Mouse (Mus musculus): Measurements from ENCODE around the gene Gpr6. TPM values are rescaled to one million over a fixed set of nuclear protein-coding genes. Genes with fewer than 3 reads are reported as not detected.

Gene Gpr6
- polyA plus RNA-seq, 1 experiment, result not detected

DNA sequence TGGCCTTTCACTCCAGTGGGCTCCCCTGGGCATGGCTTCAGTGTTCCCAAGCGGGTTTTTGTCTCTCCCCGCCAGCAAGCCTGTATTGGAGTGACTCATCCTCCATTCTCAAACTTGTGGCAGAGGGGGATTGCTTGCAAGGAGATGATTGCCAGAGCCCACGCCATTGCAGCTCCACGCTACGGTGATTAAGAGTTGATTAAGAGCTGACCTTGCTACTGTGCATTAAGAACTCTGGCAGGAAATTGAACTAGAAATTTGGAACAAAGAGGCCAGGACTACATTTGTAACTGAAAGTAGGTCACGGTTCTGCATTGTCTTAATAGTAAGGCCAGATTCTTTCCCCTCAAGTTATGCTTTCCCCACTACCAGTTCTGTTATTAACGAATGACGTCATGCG lies 16.5 kb downstream of the Gpr6 start:
- Histone ChIP-seq H3K27ac (ENCODE audit: insufficient read depth, low read length) (no peak overlapping the region), H3K4me3 (ENCODE audit: extremely low read depth, insufficient read depth, insufficient read length) (no peak overlapping the region), H3K4me1 (ENCODE audit: control insufficient read depth, insufficient read depth, insufficient read length) (no peaks in the 10 kb centered on the region), H3K27me3 (ENCODE audit: control insufficient read depth, insufficient read depth, low read length) (no peaks in the 10 kb centered on the region), H3K36me3 (ENCODE audit: control insufficient read depth, insufficient read depth, low read length) (no peaks in the 10 kb centered on the region)
- WGBS, result 86% methylated on average over 9 of the region's 9 CpGs
- DNase-seq (ENCODE audit: low read depth in 1 of 2, low spot score in 2 of 2), result no peak
- no peak for TF ChIP-seq POLR2A (IDR thresholded peaks at IDR 0.05; ENCODE audit: low read depth, low read length)
- TF ChIP-seq CTCF (IDR thresholded peaks at IDR 0.05; ENCODE audit: extremely low read depth, insufficient read depth, insufficient read length, insufficient replicate concordance), result no peak

GRCm38 (mm10) chr10:41054005-41054404 lies 18.1 kb downstream of the Gpr6 start:
- Histone ChIP-seq H3K4me3 (ENCODE audit: extremely low read depth, insufficient read depth, insufficient read length) (no peak overlapping the region), H3K27me3 (ENCODE audit: control insufficient read depth, insufficient read depth, low read length) (no peaks in the 10 kb centered on the region), H3K27ac (ENCODE audit: insufficient read depth, low read length) (no peak overlapping the region), H3K36me3 (ENCODE audit: control insufficient read depth, insufficient read depth, low read length) (no peaks in the 10 kb centered on the region), H3K4me1 (ENCODE audit: control insufficient read depth, insufficient read depth, insufficient read length) (no peaks in the 10 kb centered on the region)
- TF ChIP-seq POLR2A (IDR thresholded peaks at IDR 0.05; ENCODE audit: low read depth, low read length), result no peak
- no peak for TF ChIP-seq CTCF (IDR thresholded peaks at IDR 0.05; ENCODE audit: extremely low read depth, insufficient read depth, insufficient read length, insufficient replicate concordance)
- 62% methylated on average over 5 of the region's 5 CpGs for WGBS
- no peak for DNase-seq (ENCODE audit: low read depth in 1 of 2, low spot score in 2 of 2)

GRCm38 (mm10) chr10:41042272-41042671 lies 29.8 kb downstream of the Gpr6 start:
- DNase-seq (ENCODE audit: low read depth in 1 of 2, low spot score in 2 of 2), result no peak
- no peaks in the 10 kb centered on the region for H3K36me3 ChIP-seq (ENCODE audit: control insufficient read depth, insufficient read depth, low read length)
- H3K4me3 ChIP-seq (ENCODE audit: extremely low read depth, insufficient read depth, insufficient read length), result no peak overlapping the region
- no peak for TF ChIP-seq CTCF (IDR thresholded peaks at IDR 0.05; ENCODE audit: extremely low read depth, insufficient read depth, insufficient read length, insufficient replicate concordance)
- no peak for TF ChIP-seq POLR2A (IDR thresholded peaks at IDR 0.05; ENCODE audit: low read depth, low read length)
- WGBS, result 87% methylated on average over 11 of the region's 11 CpGs
- no peaks in the 10 kb centered on the region for H3K27me3 ChIP-seq (ENCODE audit: control insufficient read depth, insufficient read depth, low read length)
- H3K27ac ChIP-seq (ENCODE audit: insufficient read depth, low read length), result no peak overlapping the region
- no peaks in the 10 kb centered on the region for H3K4me1 ChIP-seq (ENCODE audit: control insufficient read depth, insufficient read depth, insufficient read length)

DNA sequence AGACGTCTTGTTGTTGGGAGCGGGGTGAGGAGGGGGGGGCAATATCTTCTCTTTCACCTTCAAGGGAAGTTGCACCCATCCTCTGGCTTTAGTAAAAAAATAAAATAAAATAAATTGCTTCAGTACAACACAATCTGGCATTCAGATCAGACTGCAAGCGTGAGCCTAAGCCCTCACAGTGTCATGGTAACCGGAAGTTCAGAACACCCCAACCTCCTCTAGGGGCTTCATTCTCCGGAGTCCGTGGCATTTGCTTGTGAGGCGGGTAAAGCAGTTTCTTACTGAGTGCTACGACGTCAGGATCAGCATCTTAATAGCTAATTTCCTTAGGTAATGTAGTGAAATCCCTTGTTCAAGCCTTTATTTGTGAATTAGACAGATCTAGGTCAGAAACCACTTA lies 30.6 kb downstream of the Gpr6 start:
- 86% methylated on average over 9 of the region's 9 CpGs for whole genome bisulfite sequencing
- no peaks in the 10 kb centered on the region for H3K4me1 ChIP-seq (ENCODE audit: control insufficient read depth, insufficient read depth, insufficient read length)
- no peak overlapping the region for H3K27ac ChIP-seq (ENCODE audit: insufficient read depth, low read length)
- no peak overlapping the region for H3K4me3 ChIP-seq (ENCODE audit: extremely low read depth, insufficient read depth, insufficient read length)
- no peaks in the 10 kb centered on the region for H3K27me3 ChIP-seq (ENCODE audit: control insufficient read depth, insufficient read depth, low read length)
- DNase-seq (ENCODE audit: low read depth in 1 of 2, low spot score in 2 of 2), result no peak
- no peak for TF ChIP-seq CTCF (IDR thresholded peaks at IDR 0.05; ENCODE audit: extremely low read depth, insufficient read depth, insufficient read length, insufficient replicate concordance)
- TF ChIP-seq POLR2A (IDR thresholded peaks at IDR 0.05; ENCODE audit: low read depth, low read length), result no peak
- no peaks in the 10 kb centered on the region for H3K36me3 ChIP-seq (ENCODE audit: control insufficient read depth, insufficient read depth, low read length)

- Histone ChIP-seq H3K36me3 (ENCODE audit: control insufficient read depth, insufficient read depth, low read length) (no peaks in the 10 kb centered on the region), H3K27me3 (ENCODE audit: control insufficient read depth, insufficient read depth, low read length) (no peaks in the 10 kb centered on the region), H3K4me1 (ENCODE audit: control insufficient read depth, insufficient read depth, insufficient read length) (no peaks in the 10 kb centered on the region), H3K27ac (ENCODE audit: insufficient read depth, low read length) (no peak overlapping the region), H3K4me3 (ENCODE audit: extremely low read depth, insufficient read depth, insufficient read length) (no peak overlapping the region)
- no peak for DNase-seq (ENCODE audit: low read depth in 1 of 2, low spot score in 2 of 2)
- TF ChIP-seq POLR2A (IDR thresholded peaks at IDR 0.05; ENCODE audit: low read depth, low read length), result no peak
- no peak for TF ChIP-seq CTCF (IDR thresholded peaks at IDR 0.05; ENCODE audit: extremely low read depth, insufficient read depth, insufficient read length, insufficient replicate concordance)
These were observed 31.5 kb downstream of the Gpr6 start for GRCm38 (mm10) chr10:41040530-41041085.

DNA sequence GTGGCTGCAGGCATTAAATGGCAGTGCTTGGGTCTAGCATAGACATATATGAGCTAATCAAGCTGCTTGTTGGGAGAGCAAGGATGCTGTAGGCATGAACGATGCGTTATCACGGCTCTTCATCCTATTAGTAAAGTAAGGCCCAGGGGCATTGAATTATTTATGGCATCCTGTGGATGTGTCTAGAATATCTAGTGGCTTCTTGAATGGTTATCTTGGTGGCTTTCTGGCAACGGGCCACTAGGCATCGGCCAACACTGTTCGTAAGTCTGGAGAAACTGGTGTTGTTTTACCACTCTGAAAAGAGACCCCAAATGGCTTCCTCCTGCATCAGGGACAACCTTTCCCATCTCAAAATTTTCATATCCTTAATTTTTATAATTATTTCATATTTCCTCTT lies 33.6 kb downstream of the Gpr6 start:
- no peaks in the 10 kb centered on the region for H3K27me3 ChIP-seq (ENCODE audit: control insufficient read depth, insufficient read depth, low read length)
- WGBS, result 92% methylated on average over 6 of the region's 6 CpGs
- H3K4me3 ChIP-seq (ENCODE audit: extremely low read depth, insufficient read depth, insufficient read length), result no peak overlapping the region
- H3K27ac ChIP-seq (ENCODE audit: insufficient read depth, low read length), result no peak overlapping the region
- DNase-seq (ENCODE audit: low read depth in 1 of 2, low spot score in 2 of 2), result no peak
- no peak for TF ChIP-seq CTCF (IDR thresholded peaks at IDR 0.05; ENCODE audit: extremely low read depth, insufficient read depth, insufficient read length, insufficient replicate concordance)
- no peaks in the 10 kb centered on the region for H3K4me1 ChIP-seq (ENCODE audit: control insufficient read depth, insufficient read depth, insufficient read length)
- no peaks in the 10 kb centered on the region for H3K36me3 ChIP-seq (ENCODE audit: control insufficient read depth, insufficient read depth, low read length)

- no peaks in the 10 kb centered on the region for H3K27me3 ChIP-seq (ENCODE audit: control insufficient read depth, insufficient read depth, low read length)
- H3K4me3 ChIP-seq (ENCODE audit: extremely low read depth, insufficient read depth, insufficient read length), result no peak overlapping the region
- no peaks in the 10 kb centered on the region for H3K4me1 ChIP-seq (ENCODE audit: control insufficient read depth, insufficient read depth, insufficient read length)
- no peak for DNase-seq (ENCODE audit: low read depth in 1 of 2, low spot score in 2 of 2)
- no peaks in the 10 kb centered on the region for H3K36me3 ChIP-seq (ENCODE audit: control insufficient read depth, insufficient read depth, low read length)
- 76% methylated on average over 8 of the region's 8 CpGs for WGBS
- H3K27ac ChIP-seq (ENCODE audit: insufficient read depth, low read length), result no peak overlapping the region
- no peak for TF ChIP-seq POLR2A (IDR thresholded peaks at IDR 0.05; ENCODE audit: low read depth, low read length)
- TF ChIP-seq CTCF (IDR thresholded peaks at IDR 0.05; ENCODE audit: extremely low read depth, insufficient read depth, insufficient read length, insufficient replicate concordance), result no peak
These were observed 34.4 kb downstream of the Gpr6 start for GRCm38 (mm10) chr10:41037722-41038121.
